Mouse (Mus musculus) B cell, adult (primary cell): Measurements from ENCODE around the gene Nek10. TPM values are rescaled to one million over a fixed set of nuclear protein-coding genes. Genes with fewer than 3 reads are reported as not detected.

Experiments used
- total RNA-seq: library from RNA; stranded (reverse); gene quantifications from 4 replicates; pipeline ENCODE4 v1.2.4, GENCODE M21; 2023; ENCODE audit not compliant: inconsistent age

The Nek10 gene
- 0.10 to 0.33 TPM (median 0.15 TPM) in 4 replicates for total RNA-seq

DNA sequence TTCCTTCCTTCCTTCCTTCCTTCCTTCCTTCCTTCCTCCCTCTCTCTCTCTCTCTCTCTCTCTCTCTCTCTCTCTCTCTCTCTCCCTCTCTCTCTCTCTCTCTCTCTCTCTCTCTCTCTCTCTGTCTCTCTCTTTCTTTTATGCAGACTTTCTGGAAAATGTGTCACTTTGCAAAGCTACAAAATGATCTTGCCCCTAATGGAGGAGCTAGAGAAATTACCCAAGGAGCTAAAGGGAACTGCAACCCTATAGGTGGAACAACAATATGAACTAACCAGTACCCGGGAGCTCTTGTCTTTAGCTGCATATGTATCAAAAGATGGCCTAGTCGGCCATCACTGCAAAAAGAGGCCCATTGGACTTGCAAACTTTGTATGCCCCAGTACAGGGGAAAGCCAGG lies at the start of gene Nek10:
TSS of gene Nek10 (plus strand) at position 301 of the 400 bp plus-strand sequence.

Other genes with a start within 250 kb of the Nek10 start
- 108 to 114 TPM (median 113 TPM) in 4 replicates for gene Slc4a7, start 101.1 kb upstream of the Nek10 start, total RNA-seq